Mouse (Mus musculus): ENCODE measurements around the gene Fa2h. TPM values are rescaled to one million over a fixed set of nuclear protein-coding genes. Genes with fewer than 3 reads are reported as not detected.
"Not testable (repeated sequence)": the region's sequence is repeated elsewhere in the genome, so short reads cannot be mapped to it uniquely, and the experiment has no call there.

Fa2h gene
- polyA plus RNA-seq, 1 experiment from 2014 or later, result 0.05 TPM

DNA sequence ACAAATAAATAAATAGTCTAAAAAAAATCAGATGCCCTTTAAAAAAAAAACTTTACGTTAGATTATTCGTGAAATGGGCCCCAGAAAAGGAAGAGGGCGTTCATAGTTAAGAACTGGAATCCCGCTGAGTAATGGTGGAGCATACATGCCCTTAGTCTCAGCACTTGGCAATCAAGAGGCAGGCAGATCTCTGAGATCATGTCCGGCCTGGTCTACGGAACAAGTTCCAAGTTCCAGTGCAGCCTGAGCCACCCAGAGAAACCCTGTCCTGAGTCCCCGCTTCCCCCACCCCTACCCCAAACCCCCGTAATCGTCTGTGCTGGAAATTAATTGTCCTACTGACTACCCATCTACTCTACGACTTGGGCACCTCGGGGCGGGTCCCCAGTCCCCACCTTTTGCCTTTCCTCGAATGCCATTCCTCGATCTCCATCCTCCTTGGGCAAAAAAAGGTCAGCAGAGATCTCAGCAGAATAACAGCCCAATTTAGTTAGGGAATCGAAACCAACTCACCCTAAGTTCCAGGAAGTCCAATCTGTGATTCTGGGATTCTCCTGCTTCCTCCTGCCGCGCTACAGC is 56.2 kb downstream of the Fa2h start:
- 21% methylated on average over 17 of the region's 17 CpGs for WGBS
- no peak for ATAC-seq
- DNase-seq (ENCODE audit: low spot score), result peak; percentile 41

DNA sequence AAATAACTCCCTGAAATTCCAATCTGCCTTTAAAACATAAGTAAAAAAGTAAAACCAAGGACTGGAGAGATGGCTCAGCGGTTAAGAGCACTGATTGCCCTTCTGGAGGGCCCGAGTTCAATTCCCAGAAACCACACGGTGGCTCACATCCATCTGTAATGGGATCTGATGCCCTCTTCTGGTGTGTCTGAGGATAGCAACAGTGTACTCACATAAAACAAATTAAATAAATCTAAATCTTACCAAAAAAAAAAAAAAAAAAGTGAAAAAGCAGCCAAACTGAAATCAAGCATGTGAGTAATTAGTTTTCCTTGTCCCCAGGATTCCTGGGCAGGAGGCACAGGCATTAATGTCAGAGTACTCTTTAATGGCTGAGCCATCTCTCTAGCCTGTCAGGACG is 56.9 kb downstream of the Fa2h start:
- ATAC-seq (no peak), DNase-seq (ENCODE audit: low spot score) (no peak)
- H3K4me3 ChIP-seq (ENCODE audit: low read depth, low read length), result no peak overlapping the region
- TF ChIP-seq EP300 (IDR thresholded peaks at IDR 0.05) (no peak), CTCF (IDR thresholded peaks at IDR 0.05) (peak; percentile 29; the same call in 1 of the 2 replicates)
- H3K4me2 ChIP-seq (replicated peaks; ENCODE audit: low read depth, low read length), result no peak overlapping the region
- no peak overlapping the region for H3K27ac ChIP-seq (ENCODE audit: low read length)
- H3K36me3 ChIP-seq (ENCODE audit: insufficient read depth, low read length), result no peaks in the 10 kb centered on the region
- 84% methylated on average over 4 of the region's 4 CpGs for WGBS
- no peaks in the 10 kb centered on the region for H3K27me3 ChIP-seq (replicated peaks; ENCODE audit: insufficient read depth, low read length)
- H3K9me3 ChIP-seq (ENCODE audit: low read length), result no peaks in the 10 kb centered on the region
- H3K4me1 ChIP-seq (ENCODE audit: insufficient read depth, low read depth, low read length), result no peaks in the 10 kb centered on the region; the same call in 1 of the 2 replicates
- no peak overlapping the region for H3K9ac ChIP-seq (replicated peaks; ENCODE audit: low read depth)

More for the DNA sequence above, 56.2 kb downstream of the Fa2h start:
- Histone ChIP-seq H3K9ac (replicated peaks; ENCODE audit: low read depth) (peak overlapping the region; percentile 46; the same call in 1 of the 2 replicates), H3K27ac (ENCODE audit: low read length) (peak overlapping the region; percentile 64), H3K4me2 (replicated peaks; ENCODE audit: low read depth, low read length) (peak overlapping the region; percentile 83), H3K36me3 (ENCODE audit: insufficient read depth, low read length) (no peaks in the 10 kb centered on the region), H3K4me3 (ENCODE audit: low read depth, low read length) (peak overlapping the region; percentile 54), H3K9me3 (ENCODE audit: low read length) (no peaks in the 10 kb centered on the region), H3K4me1 (ENCODE audit: insufficient read depth, low read depth, low read length) (no peaks in the 10 kb centered on the region; the same call in 1 of the 2 replicates), H3K27me3 (replicated peaks; ENCODE audit: insufficient read depth, low read length) (no peaks in the 10 kb centered on the region)
- TF ChIP-seq CTCF (IDR thresholded peaks at IDR 0.05) (no peak), EP300 (IDR thresholded peaks at IDR 0.05) (no peak)

- H3K9ac ChIP-seq (replicated peaks; ENCODE audit: low read depth), result no peak overlapping the region
- TF ChIP-seq EP300 (IDR thresholded peaks at IDR 0.05), result no peak
- no peak overlapping the region for H3K4me3 ChIP-seq (ENCODE audit: low read depth, low read length)
- no peak overlapping the region for H3K27ac ChIP-seq (ENCODE audit: low read length)
- WGBS, result 76% methylated on average over 6 of the region's 6 CpGs
- no peaks in the 10 kb centered on the region for H3K36me3 ChIP-seq (ENCODE audit: insufficient read depth, low read length)
- no peaks in the 10 kb centered on the region for H3K27me3 ChIP-seq (replicated peaks; ENCODE audit: insufficient read depth, low read length)
- no peak overlapping the region for H3K4me2 ChIP-seq (replicated peaks; ENCODE audit: low read depth, low read length)
- ATAC-seq (no peak), DNase-seq (ENCODE audit: low spot score) (no peak)
- no peaks in the 10 kb centered on the region for H3K9me3 ChIP-seq (ENCODE audit: low read length)
- no peaks in the 10 kb centered on the region for H3K4me1 ChIP-seq (ENCODE audit: insufficient read depth, low read depth, low read length)
These were observed 68.3 kb downstream of the Fa2h start for GRCm38 (mm10) chr8:111325222-111325790.

DNA sequence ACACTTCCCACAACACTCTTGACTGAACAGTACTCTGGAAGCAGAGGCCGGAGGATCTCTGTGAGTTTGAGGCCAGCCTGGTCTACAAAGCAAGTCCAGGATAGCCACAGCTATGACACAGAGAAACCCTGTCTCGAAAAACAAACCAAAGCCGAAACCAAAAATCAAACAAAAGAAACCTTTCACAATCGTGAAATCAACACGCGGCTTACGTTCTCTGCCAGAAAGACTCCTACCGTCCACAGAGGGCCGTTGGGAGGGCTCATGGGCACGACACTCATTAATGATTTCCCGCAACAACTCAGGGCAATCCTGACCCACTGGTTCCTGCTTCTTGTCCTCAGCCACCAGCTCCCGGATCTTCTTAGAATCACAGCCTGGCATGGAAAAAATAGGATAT is 78.9 kb downstream of the Fa2h start:
- Histone ChIP-seq H3K9me3 (ENCODE audit: low read length) (no peaks in the 10 kb centered on the region), H3K4me1 (ENCODE audit: insufficient read depth, low read depth, low read length) (no peaks in the 10 kb centered on the region), H3K27me3 (replicated peaks; ENCODE audit: insufficient read depth, low read length) (no peaks in the 10 kb centered on the region), H3K4me2 (replicated peaks; ENCODE audit: low read depth, low read length) (no peak overlapping the region), H3K4me3 (ENCODE audit: low read depth, low read length) (no peak overlapping the region), H3K9ac (replicated peaks; ENCODE audit: low read depth) (no peak overlapping the region), H3K36me3 (ENCODE audit: insufficient read depth, low read length) (no peaks in the 10 kb centered on the region), H3K27ac (ENCODE audit: low read length) (no peak overlapping the region)
- TF ChIP-seq CTCF (IDR thresholded peaks at IDR 0.05) (no peak), EP300 (IDR thresholded peaks at IDR 0.05) (no peak)
- no peak for DNase-seq (ENCODE audit: low spot score)
- no peak for ATAC-seq
- WGBS, result 77% methylated on average over 12 of the region's 12 CpGs

DNA sequence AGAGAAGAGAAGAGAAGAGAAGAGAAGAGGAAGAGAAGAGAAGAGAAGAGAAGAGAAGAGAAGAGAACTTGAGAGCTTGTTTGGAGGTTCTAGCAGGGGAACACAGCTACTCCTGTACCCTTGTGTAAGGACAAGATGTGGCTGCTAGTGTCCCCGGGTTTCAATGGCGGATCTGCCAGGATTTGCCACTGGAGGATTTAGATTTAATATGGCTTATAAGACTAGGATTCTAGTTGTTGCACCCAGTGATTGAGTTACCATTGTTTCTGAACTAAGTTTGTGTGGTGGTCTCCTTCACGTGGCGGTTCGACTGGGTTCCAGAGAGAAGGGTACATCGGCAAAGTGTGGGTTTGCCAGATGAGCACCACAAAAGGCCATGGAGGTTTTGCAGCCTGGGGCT is 79.7 kb downstream of the Fa2h start:
- not testable (repeated sequence) for H3K4me3 ChIP-seq (ENCODE audit: low read depth, low read length); H3K9me3 ChIP-seq (ENCODE audit: low read length); H3K9ac ChIP-seq (replicated peaks; ENCODE audit: low read depth); H3K36me3 ChIP-seq (ENCODE audit: insufficient read depth, low read length); H3K27ac ChIP-seq (ENCODE audit: low read length); H3K4me1 ChIP-seq (ENCODE audit: insufficient read depth, low read depth, low read length); DNase-seq (ENCODE audit: low spot score); H3K27me3 ChIP-seq (replicated peaks; ENCODE audit: insufficient read depth, low read length); ATAC-seq; H3K4me2 ChIP-seq (replicated peaks; ENCODE audit: low read depth, low read length)
- WGBS, result 92% methylated on average over 6 of the region's 6 CpGs

DNA sequence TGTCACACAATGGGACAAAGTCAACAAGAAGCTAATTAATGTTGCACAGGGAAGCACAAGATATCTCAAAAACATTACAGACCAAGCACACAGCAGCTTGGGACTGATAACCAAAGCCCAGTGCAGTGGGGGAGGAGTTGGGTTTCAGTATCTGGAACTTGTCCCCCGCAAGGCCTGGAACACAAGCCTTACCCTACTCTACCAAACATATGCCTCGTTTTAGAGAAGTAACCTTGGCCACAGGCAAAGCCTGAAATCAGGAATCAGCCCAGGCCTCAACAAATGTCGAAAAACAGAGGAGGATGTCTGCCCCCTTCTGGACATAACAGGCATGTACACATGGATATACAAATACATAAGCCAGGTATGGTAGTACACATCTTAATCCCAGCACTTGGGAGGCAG is 80.9 kb downstream of the Fa2h start:
- WGBS, result 66% methylated on average over 3 of the region's 3 CpGs

GRCm38 (mm10) chr8:111310006-111310405 is 83.6 kb downstream of the Fa2h start:
- 91% methylated on average over 15 of the region's 15 CpGs for WGBS

More for the DNA sequence above, 80.9 kb downstream of the Fa2h start:
- no peaks in the 10 kb centered on the region for H3K4me1 ChIP-seq (ENCODE audit: insufficient read depth, low read depth, low read length)
- no peak overlapping the region for H3K27ac ChIP-seq (ENCODE audit: low read length)
- TF ChIP-seq EP300 (IDR thresholded peaks at IDR 0.05) (no peak), CTCF (IDR thresholded peaks at IDR 0.05) (peak; percentile 47; the same call in 1 of the 2 replicates)
- H3K4me3 ChIP-seq (ENCODE audit: low read depth, low read length), result no peak overlapping the region
- ATAC-seq, result no peak
- no peaks in the 10 kb centered on the region for H3K9me3 ChIP-seq (ENCODE audit: low read length)
- no peak overlapping the region for H3K9ac ChIP-seq (replicated peaks; ENCODE audit: low read depth)
- no peaks in the 10 kb centered on the region for H3K36me3 ChIP-seq (ENCODE audit: insufficient read depth, low read length)
- H3K27me3 ChIP-seq (replicated peaks; ENCODE audit: insufficient read depth, low read length), result no peaks in the 10 kb centered on the region
- no peak for DNase-seq (ENCODE audit: low spot score)
- H3K4me2 ChIP-seq (replicated peaks; ENCODE audit: low read depth, low read length), result no peak overlapping the region

More at GRCm38 (mm10) chr8:111310006-111310405, 83.6 kb downstream of the Fa2h start:
- not testable (repeated sequence) for H3K27me3 ChIP-seq (replicated peaks; ENCODE audit: insufficient read depth, low read length); H3K4me3 ChIP-seq (ENCODE audit: low read depth, low read length); H3K9me3 ChIP-seq (ENCODE audit: low read length); H3K9ac ChIP-seq (replicated peaks; ENCODE audit: low read depth); ATAC-seq; H3K27ac ChIP-seq (ENCODE audit: low read length); H3K4me1 ChIP-seq (ENCODE audit: insufficient read depth, low read depth, low read length); H3K4me2 ChIP-seq (replicated peaks; ENCODE audit: low read depth, low read length); H3K36me3 ChIP-seq (ENCODE audit: insufficient read depth, low read length); DNase-seq (ENCODE audit: low spot score)
